Mouse (Mus musculus) layer of hippocampus, adult 8-10 months (tissue): ENCODE measurements at regions not wholly inside any gene's neighbourhood (a gene's known extent, or its start where the extent isn't known, plus 50 kb on each side); places are given as distances from the start of the nearest gene placed in this dataset.

Experiments used
- DNase-seq, 2 experiments: peaks; one replicate each; pipeline ENCODE4 v3.0.0; 2022; ENCODE audit warnings: low spot score in 2 of 2

GRCm38 (mm10) chr15:67467404-67468345 lies 967.0 kb upstream of the Lrrc6 start:
- no peak for DNase-seq

- no peak for DNase-seq
Measured at GRCm38 (mm10) chr15:67462863-67463262, 962.2 kb upstream of the Lrrc6 start.

GRCm38 (mm10) chr15:67460384-67460783 lies 959.7 kb upstream of the Lrrc6 start:
- DNase-seq = no peak

GRCm38 (mm10) chr15:67434284-67434683 lies 933.6 kb upstream of the Lrrc6 start:
- DNase-seq = peak; percentile 5 to 28

GRCm38 (mm10) chr15:67423922-67424321 lies 923.2 kb upstream of the Lrrc6 start:
- DNase-seq = no peak

GRCm38 (mm10) chr15:67422277-67422953 lies 921.7 kb upstream of the Lrrc6 start:
- no peak for DNase-seq

- DNase-seq = no peak
Measured at GRCm38 (mm10) chr15:67420776-67421175, 920.1 kb upstream of the Lrrc6 start.

GRCm38 (mm10) chr15:67419733-67420132 lies 919.0 kb upstream of the Lrrc6 start:
- no peak for DNase-seq

- DNase-seq = no peak
Measured at GRCm38 (mm10) chr15:67417742-67418163, 917.0 kb upstream of the Lrrc6 start.

- no peak for DNase-seq
Measured at GRCm38 (mm10) chr15:67415840-67416239, 915.1 kb upstream of the Lrrc6 start.

GRCm38 (mm10) chr15:67414371-67414930 lies 913.7 kb upstream of the Lrrc6 start:
- DNase-seq = no peak

GRCm38 (mm10) chr15:67413581-67413980 lies 912.9 kb upstream of the Lrrc6 start:
- DNase-seq = no peak

GRCm38 (mm10) chr15:67412394-67412793 lies 911.7 kb upstream of the Lrrc6 start:
- DNase-seq = no peak

- no peak for DNase-seq
Measured at GRCm38 (mm10) chr15:67411657-67412056, 910.9 kb upstream of the Lrrc6 start.

GRCm38 (mm10) chr15:67410012-67410411 lies 909.3 kb upstream of the Lrrc6 start:
- DNase-seq = no peak

GRCm38 (mm10) chr15:67408871-67409559 lies 908.3 kb upstream of the Lrrc6 start:
- no peak for DNase-seq

GRCm38 (mm10) chr15:67407244-67407643 lies 906.5 kb upstream of the Lrrc6 start:
- DNase-seq = no peak

- no peak for DNase-seq
Measured at GRCm38 (mm10) chr15:67405523-67405922, 904.8 kb upstream of the Lrrc6 start.

- DNase-seq = no peak
Measured at GRCm38 (mm10) chr15:67405011-67405410, 904.3 kb upstream of the Lrrc6 start.

GRCm38 (mm10) chr15:67402310-67402709 lies 901.6 kb upstream of the Lrrc6 start:
- no peak for DNase-seq

GRCm38 (mm10) chr15:67397269-67397668 lies 896.6 kb upstream of the Lrrc6 start:
- no peak for DNase-seq

- DNase-seq = no peak
Measured at GRCm38 (mm10) chr15:67395114-67395513, 894.4 kb upstream of the Lrrc6 start.
